Mouse (Mus musculus) spleen, postnatal 14 days (tissue): ENCODE measurements around the gene Tex12.

ENCODE experiments used
- DNase-seq, 2 experiments: peaks; one replicate each; pipeline ENCODE4 v3.0.0; 2021 to 2022; ENCODE audit warnings: low spot score in 2 of 2

Tex12 gene

DNA sequence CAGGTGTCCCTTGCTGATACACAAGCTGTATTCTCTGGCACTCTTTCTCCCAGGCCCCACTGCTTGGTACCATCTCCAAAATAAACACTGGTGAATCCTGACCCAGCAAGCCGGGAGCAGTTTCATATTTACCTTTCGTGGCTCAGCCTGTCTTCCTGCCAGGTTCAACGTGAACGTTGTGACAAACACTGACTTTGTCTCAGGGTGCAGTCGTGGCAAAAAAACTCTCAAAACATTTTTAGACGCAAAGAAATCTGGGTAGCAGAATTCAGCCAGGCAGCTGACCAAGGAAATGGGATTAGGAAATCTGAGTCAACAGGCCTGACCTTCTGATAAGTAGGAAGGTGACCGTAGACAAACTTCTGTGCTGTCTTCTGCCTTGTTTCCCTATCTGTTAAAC is 53.6 kb downstream of the Tex12 start:
- DNase-seq, result no peak
